Mouse (Mus musculus): Measurements from ENCODE around the gene Sec22b. TPM values are rescaled to one million over a fixed set of nuclear protein-coding genes. Genes with fewer than 3 reads are reported as not detected.

The Sec22b gene
- total RNA-seq, 2 experiments from 2014 or later, result 13.8 to 26.5 TPM

GRCm38 (mm10) chr3:97968191-97968590, 67.2 kb downstream of the Sec22b start:
- ATAC-seq (replicated peaks; ENCODE audit: low FRiP score, poor library complexity, severe bottlenecking), result no peak

DNA sequence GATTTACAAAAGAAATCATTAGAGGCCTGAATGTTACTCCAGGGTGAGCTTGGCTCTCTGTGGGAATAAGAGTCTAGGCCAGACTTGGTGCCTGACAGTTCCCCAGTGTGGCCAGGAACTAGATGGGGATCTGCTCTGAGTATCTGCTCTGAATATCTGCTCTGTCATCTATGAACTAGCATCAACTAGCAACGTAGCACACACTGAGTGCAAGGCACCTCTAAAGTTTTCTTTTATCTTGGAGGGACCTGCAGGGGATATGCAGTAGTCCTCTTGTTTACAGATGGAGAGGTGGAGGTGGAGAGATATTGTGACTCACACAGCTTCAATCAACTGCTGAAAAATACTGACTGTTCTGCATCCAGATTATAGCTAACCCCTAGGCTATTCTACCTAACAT, 68.0 kb downstream of the Sec22b start:
- ATAC-seq (replicated peaks; ENCODE audit: low FRiP score, poor library complexity, severe bottlenecking), result no peak

GRCm38 (mm10) chr3:97971117-97971516, 70.1 kb downstream of the Sec22b start:
- ATAC-seq (replicated peaks; ENCODE audit: low FRiP score, poor library complexity, severe bottlenecking), result no peak

GRCm38 (mm10) chr3:97972200-97972599, 71.2 kb downstream of the Sec22b start:
- ATAC-seq (replicated peaks; ENCODE audit: low FRiP score, poor library complexity, severe bottlenecking), result no peak

- no peak for ATAC-seq (replicated peaks; ENCODE audit: low FRiP score, poor library complexity, severe bottlenecking)
Measured at GRCm38 (mm10) chr3:97972707-97973106, 71.7 kb downstream of the Sec22b start.

Other genes starting within 250 kb of the Sec22b start
- gene Prkab2, start 243.0 kb upstream of the Sec22b start, total RNA-seq (2015; ENCODE audit: low replicate concordance), result 1.0 and 5.8 TPM in 2 replicates
- gene Prkab2, start 243.0 kb upstream of the Sec22b start, total RNA-seq (2017; ENCODE audit: low replicate concordance), result 0.17 and 0.98 TPM in 2 replicates
- not detected in 2 replicates for gene Gm17651, start 226.5 kb upstream of the Sec22b start, total RNA-seq (2015; ENCODE audit: low replicate concordance)
- not detected in 2 replicates for gene Gm17651, start 226.5 kb upstream of the Sec22b start, total RNA-seq (2017; ENCODE audit: low replicate concordance)
- gene Pde4dip, start 12.5 kb upstream of the Sec22b start, total RNA-seq (2015; ENCODE audit: low replicate concordance), result 1.0 and 2.9 TPM in 2 replicates
- 1.4 and 4.6 TPM in 2 replicates for gene Pde4dip, start 12.5 kb upstream of the Sec22b start, total RNA-seq (2017; ENCODE audit: low replicate concordance)
- gene Notch2, start 112.3 kb downstream of the Sec22b start, total RNA-seq (2015; ENCODE audit: low replicate concordance), result 11.1 and 14.4 TPM in 2 replicates
- 11.2 and 11.5 TPM in 2 replicates for gene Notch2, start 112.3 kb downstream of the Sec22b start, total RNA-seq (2017; ENCODE audit: low replicate concordance)